Mouse (Mus musculus) lung, embryonic 14.5 days (tissue): ENCODE data around the gene Parp11. TPM values are rescaled to one million over a fixed set of nuclear protein-coding genes. Genes with fewer than 3 reads are reported as not detected.

Source experiments
- ATAC-seq: fragments of 200-750 bp; cut with Nextera tagmentation; 2 replicates; pipeline ENCODE4 v1.8.0; 2017; ENCODE audit warnings: mild to moderate bottlenecking, moderate TSS enrichment, moderate library complexity; ENCODE audit not compliant: insufficient read depth
- DNase-seq: peaks from one replicate; pipeline ENCODE4 v3.0.0-alpha.2; 2015
- H3K27ac ChIP-seq: fragments of 300-500 bp; sonication (generic); 2 replicates; pipeline ENCODE4 v1.5.1; 2014; ENCODE audit warnings: low read depth, mild to moderate bottlenecking, moderate library complexity
- H3K27me3 ChIP-seq: fragments of 300-500 bp; sonication (generic); 2 replicates; pipeline ENCODE4 v1.6.1; 2014; ENCODE audit warnings: low read length, control low read depth; ENCODE audit not compliant: insufficient read depth
- H3K36me3 ChIP-seq: fragments of 300-500 bp; sonication (generic); 2 replicates; pipeline ENCODE4 v1.6.1; 2014; ENCODE audit warnings: control low read depth; ENCODE audit not compliant: insufficient read depth
- H3K4me1 ChIP-seq: fragments of 300-500 bp; sonication (generic); 2 replicates; pipeline ENCODE4 v1.6.1; 2014; ENCODE audit warnings: antibody characterized with exemption, control low read depth; ENCODE audit not compliant: insufficient read depth
- H3K4me2 ChIP-seq: fragments of 300-500 bp; sonication (generic); 2 replicates; pipeline ENCODE4 v1.6.1; 2014; ENCODE audit warnings: mild to moderate bottlenecking
- H3K4me3 ChIP-seq: fragments of 300-500 bp; sonication (generic); 2 replicates; pipeline ENCODE4 v1.5.1; 2014; ENCODE audit warnings: low read depth, low read length
- H3K9ac ChIP-seq: fragments of 300-500 bp; sonication (generic); 2 replicates; pipeline ENCODE4 v1.6.1; 2014
- H3K9me3 ChIP-seq: fragments of 300-500 bp; sonication (generic); 2 replicates; pipeline ENCODE4 v1.6.1; 2016; ENCODE audit warnings: low read depth, low read length, control low read depth
- CTCF ChIP-seq: IDR thresholded peaks from 2 replicates; pipeline ENCODE4 v1.5.1; 2016; ENCODE audit warnings: antibody characterized with exemption, low read depth
- WGBS: fragments of 180-500 bp; shearing (Covaris S2); extraction: QIAGEN DNeasy Blood & Tissue Kit; methylation state at CpG from one replicate; pipeline ENCODE4 v1.1.7; 2014; 5-methylcytosine and 5-hydroxymethylcytosine counted together
- polyA plus RNA-seq: library from polyadenylated mRNA; unstranded; fragments of >200 nt; fragmentation: Nextera tagmentation; extraction: Ambion mirVana; gene quantifications from 2 replicates; pipeline ENCODE4 v1.2.1, GENCODE M21; 2014

Parp11 gene
- polyA plus RNA-seq, 1 experiment from 2014 or later: 31.4 TPM

DNA sequence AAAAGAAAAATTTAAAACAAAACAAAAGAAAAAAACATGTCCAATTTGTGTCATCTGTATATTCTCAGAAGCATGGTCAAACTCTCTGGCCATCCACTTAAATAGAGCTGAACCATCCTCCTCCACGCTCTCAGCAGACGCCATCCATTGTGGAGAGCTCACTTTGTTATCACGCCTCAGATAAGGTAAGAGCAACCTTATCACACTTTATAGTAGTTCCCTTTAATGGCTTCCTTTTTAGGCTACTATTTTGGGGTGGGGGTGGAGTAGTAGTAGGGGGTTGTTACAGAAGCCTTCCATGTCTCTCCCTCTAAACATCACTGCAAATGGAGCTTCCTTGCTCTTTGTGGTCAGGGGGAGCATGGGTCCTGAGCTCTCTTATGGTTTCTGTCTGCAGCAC lies 7.6 kb upstream of the Parp11 start:
- Histone ChIP-seq H3K4me3 (no peak overlapping the region), H3K9ac (no peak overlapping the region), H3K36me3 (no peaks in the 10 kb centered on the region), H3K27me3 (no peaks in the 10 kb centered on the region), H3K4me1 (no peaks in the 10 kb centered on the region), H3K27ac (no peak overlapping the region), H3K4me2 (no peak overlapping the region), H3K9me3 (no peaks in the 10 kb centered on the region)
- 43% methylated on average over 3 of the region's 3 CpGs for WGBS
- DNase-seq (no peak), ATAC-seq (no peak)
- no peak for TF ChIP-seq CTCF

DNA sequence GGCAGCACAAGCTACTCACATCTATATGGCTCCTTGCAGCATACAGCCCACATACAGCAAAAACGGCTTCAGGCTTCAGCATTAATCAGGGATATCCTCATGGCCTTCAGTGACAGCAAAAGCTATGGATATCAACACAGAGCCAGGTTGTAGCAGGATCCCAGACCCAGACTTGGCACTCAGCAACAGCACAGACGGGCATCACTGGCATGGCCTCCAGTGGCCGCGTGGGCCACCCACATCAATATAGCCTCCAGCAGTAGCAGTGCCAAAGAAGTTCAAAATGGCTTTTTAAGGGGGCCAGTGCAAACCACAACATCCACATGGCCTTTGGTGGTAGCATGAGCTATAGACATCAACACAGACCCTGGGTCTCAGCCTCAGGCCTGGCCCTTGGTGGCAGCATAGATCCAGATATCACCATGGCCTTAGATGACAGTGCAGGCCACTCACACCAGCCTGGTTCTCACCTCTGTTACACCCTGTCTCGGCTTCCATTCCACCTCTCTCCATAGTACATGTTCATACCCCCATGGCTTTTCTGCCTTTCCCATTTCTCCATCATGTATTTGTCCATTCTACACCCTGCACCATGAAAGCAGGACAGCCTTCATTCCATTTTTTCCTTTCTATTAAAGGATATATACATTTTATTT lies 7.0 kb upstream of the Parp11 start:
- Histone ChIP-seq H3K9ac (no peak overlapping the region), H3K4me1 (no peaks in the 10 kb centered on the region), H3K27ac (no peak overlapping the region), H3K4me3 (no peak overlapping the region), H3K9me3 (no peaks in the 10 kb centered on the region), H3K36me3 (no peaks in the 10 kb centered on the region), H3K27me3 (no peaks in the 10 kb centered on the region), H3K4me2 (no peak overlapping the region)
- WGBS: 83% methylated on average over 5 of the region's 5 CpGs
- no peak for TF ChIP-seq CTCF
- ATAC-seq (no peak), DNase-seq (no peak)

DNA sequence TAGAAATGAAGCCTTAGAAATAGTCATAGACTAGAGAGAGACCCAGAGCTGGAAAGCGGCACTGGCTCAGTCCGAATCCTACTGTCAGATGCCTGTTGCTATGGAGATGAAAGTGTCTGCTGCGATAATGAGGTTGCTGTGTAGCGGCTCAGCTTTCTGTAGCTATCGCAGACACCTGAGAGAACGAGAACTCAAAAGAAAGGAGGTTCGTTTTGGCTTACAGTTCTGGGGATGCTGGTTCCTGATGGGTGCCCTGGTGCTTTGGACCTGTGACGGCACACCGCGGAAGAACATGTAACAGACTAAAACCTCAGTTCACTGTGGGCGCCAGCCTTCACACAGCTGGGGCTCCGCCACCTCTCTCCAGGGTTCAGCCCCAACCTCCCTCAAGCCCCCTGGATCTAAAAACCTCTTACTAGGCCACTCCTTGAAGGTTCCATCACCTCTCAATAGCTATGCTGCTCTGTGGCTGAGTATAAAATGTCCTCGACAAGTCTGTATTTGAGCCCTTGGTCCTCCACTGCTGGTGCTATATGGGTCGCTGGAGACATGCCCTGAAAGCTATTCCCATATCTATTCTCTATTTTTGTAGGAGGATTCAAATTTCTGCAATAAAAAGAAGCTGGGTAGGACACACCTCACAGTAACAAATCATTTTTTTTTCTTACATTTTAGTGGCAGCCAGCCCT lies 6.1 kb upstream of the Parp11 start:
- Histone ChIP-seq H3K36me3 (no peaks in the 10 kb centered on the region), H3K27ac (no peak overlapping the region), H3K9me3 (no peaks in the 10 kb centered on the region), H3K4me3 (no peak overlapping the region), H3K4me1 (no peaks in the 10 kb centered on the region), H3K9ac (no peak overlapping the region), H3K4me2 (no peak overlapping the region), H3K27me3 (no peaks in the 10 kb centered on the region)
- no peak for DNase-seq
- TF ChIP-seq CTCF: no peak
- 35% methylated on average over 14 of the region's 14 CpGs for WGBS
- no peak for ATAC-seq

DNA sequence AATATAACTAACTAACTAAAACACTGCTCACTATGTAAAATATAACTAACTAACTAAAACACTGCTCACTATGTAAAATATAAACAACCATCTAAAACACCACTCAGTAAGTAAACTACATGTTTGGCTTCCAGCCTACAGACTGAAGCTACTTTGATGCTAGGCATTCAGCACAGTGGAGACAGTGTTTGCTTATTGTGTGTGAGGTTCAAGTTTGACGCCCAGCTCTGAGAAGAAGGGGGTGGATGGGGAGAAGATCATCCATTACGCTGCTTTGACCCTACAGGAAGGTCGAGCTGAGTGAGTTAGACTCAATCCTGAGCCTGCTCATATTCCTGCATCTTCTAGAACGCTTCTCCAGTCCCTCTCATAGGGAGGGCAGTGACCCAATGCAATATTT lies 4.1 kb upstream of the Parp11 start:
- no peak overlapping the region for H3K4me3 ChIP-seq
- no peak overlapping the region for H3K4me2 ChIP-seq
- no peak for TF ChIP-seq CTCF
- no peak overlapping the region for H3K27ac ChIP-seq
- DNase-seq: peak; percentile 82
- H3K9me3 ChIP-seq: no peaks in the 10 kb centered on the region
- peak; percentile 85 for ATAC-seq
- H3K36me3 ChIP-seq: no peaks in the 10 kb centered on the region
- H3K9ac ChIP-seq: no peak overlapping the region
- H3K27me3 ChIP-seq: no peaks in the 10 kb centered on the region
- WGBS: 20% methylated on average over 4 of the region's 4 CpGs
- H3K4me1 ChIP-seq: no peaks in the 10 kb centered on the region

DNA sequence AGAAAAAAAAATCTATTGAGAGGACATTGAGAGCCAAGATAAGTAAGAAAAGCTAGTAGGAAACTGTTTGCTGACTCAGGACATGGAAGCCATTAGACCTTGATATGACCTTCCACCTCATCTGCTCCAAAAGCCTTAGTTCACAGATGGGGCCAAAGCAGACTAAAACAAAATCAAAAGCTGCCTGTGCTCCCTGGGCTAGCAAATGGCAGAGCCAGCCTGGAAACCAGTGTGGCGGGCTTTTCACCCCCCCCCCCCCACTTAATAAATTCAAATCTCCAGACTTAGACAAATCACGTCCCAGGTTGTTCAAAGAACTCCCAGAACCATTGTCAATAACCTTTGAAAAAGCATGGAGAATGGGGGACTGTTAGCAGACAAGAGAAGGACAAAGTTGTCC lies 2.7 kb upstream of the Parp11 start:
- Histone ChIP-seq H3K4me3 (no peak overlapping the region), H3K4me2 (no peak overlapping the region), H3K9me3 (no peaks in the 10 kb centered on the region), H3K27ac (no peak overlapping the region), H3K36me3 (no peaks in the 10 kb centered on the region), H3K27me3 (no peaks in the 10 kb centered on the region), H3K9ac (no peak overlapping the region), H3K4me1 (no peaks in the 10 kb centered on the region)
- DNase-seq (no peak), ATAC-seq (no peak)
- WGBS: 38% methylated on average over 2 of the region's 2 CpGs
- no peak for TF ChIP-seq CTCF

DNA sequence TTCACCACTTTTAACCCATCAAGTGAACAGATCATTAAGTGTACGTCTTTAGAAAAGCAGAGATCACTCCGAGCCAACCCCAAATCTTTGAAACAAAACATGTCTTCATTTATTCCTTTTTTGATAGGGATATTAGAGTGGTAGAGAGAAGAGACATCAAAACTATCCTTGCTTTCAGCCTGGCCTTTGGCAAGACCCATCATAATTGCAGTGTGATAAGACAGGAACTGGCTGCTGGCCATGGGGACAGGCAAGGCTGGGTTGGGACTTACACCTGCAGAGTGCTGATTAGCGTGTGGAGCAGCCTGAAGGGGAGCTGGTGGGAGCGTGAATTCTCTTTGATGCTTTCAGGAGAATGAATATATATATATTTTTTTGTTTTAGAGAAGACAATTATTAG lies 2.2 kb upstream of the Parp11 start:
- Histone ChIP-seq H3K4me3 (no peak overlapping the region), H3K9ac (no peak overlapping the region), H3K4me2 (no peak overlapping the region), H3K27me3 (no peaks in the 10 kb centered on the region), H3K27ac (no peak overlapping the region), H3K4me1 (no peaks in the 10 kb centered on the region), H3K36me3 (no peaks in the 10 kb centered on the region), H3K9me3 (no peaks in the 10 kb centered on the region)
- DNase-seq (no peak), ATAC-seq (no peak)
- 49% methylated on average over 4 of the region's 4 CpGs for WGBS
- no peak for TF ChIP-seq CTCF

DNA sequence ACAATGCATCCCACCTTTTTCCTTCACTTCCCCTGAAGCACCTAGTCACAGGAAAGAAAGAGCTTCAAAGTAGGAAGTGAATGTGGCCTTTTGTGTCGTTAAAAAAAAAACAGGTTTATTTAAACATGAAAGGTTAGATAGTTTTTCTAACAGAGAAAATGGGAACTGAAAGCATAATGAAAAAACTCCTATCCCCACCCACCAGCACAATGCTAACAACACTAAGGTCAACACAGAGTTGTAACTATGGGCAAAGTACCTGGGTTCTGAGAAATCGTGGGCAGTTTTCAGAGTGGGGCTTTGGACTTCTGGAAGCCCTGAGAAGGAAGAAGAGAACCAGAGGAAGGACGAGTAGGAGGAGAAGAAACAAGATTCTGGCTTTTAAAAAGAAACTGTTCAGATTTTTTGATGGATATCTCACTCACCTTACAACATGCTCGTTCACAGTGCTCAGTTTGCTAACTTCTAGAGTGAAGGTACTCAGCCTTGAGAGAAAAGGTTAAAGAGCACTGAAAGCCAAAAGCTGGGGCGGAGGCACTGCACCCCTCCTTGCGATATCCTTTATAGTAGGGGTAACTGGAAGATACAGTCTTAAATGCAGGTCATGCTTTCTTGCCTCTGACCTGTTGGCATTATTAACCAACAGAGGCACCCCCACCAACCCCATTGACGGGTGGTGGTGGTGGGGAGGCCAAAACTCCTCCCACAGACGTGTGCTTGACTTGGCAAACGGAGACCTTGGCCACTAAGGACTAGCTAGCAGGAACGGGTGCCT lies 1.2 kb downstream of the Parp11 start:
- H3K4me3 ChIP-seq: no peak overlapping the region
- no peak for DNase-seq
- no peak overlapping the region for H3K27ac ChIP-seq
- H3K36me3 ChIP-seq: no peaks in the 10 kb centered on the region
- H3K4me2 ChIP-seq: no peak overlapping the region
- no peaks in the 10 kb centered on the region for H3K4me1 ChIP-seq
- H3K9me3 ChIP-seq: no peaks in the 10 kb centered on the region
- WGBS: 50% methylated on average over 10 of the region's 10 CpGs
- H3K9ac ChIP-seq: no peak overlapping the region
- no peaks in the 10 kb centered on the region; the same call in 1 of the 2 replicates for H3K27me3 ChIP-seq
- no peak for TF ChIP-seq CTCF
- ATAC-seq: no peak
